Mouse (Mus musculus) forebrain, postnatal 0 days (tissue): ENCODE data around the gene Gm20929. TPM values are rescaled to one million over a fixed set of nuclear protein-coding genes. Genes with fewer than 3 reads are reported as not detected.
"Not testable (repeated sequence)": the region's sequence is repeated elsewhere in the genome, so short reads cannot be mapped to it uniquely, and the experiment has no call there.

ENCODE experiments used
- ATAC-seq: fragments of 200-750 bp; cut with Nextera tagmentation; 2 replicates; pipeline ENCODE4 v1.8.0; 2017; ENCODE audit warnings: mild to moderate bottlenecking, moderate library complexity
- DNase-seq: peaks from one replicate; pipeline ENCODE4 v3.0.0-alpha.2; 2015
- H3K27ac ChIP-seq: fragments of 300-500 bp; sonication (generic); 2 replicates; pipeline ENCODE4 v1.5.1; 2014; ENCODE audit warnings: low read depth, mild to moderate bottlenecking, antibody characterized with exemption, low read length, moderate library complexity, mixed read lengths
- H3K27me3 ChIP-seq: fragments of 300-500 bp; sonication (generic); 2 replicates; pipeline ENCODE4 v1.6.1; 2014; ENCODE audit warnings: mild to moderate bottlenecking, low read length, mixed read lengths; ENCODE audit not compliant: insufficient read depth
- H3K36me3 ChIP-seq: fragments of 300-500 bp; sonication (generic); 2 replicates; pipeline ENCODE4 v1.6.1; 2014; ENCODE audit warnings: mild to moderate bottlenecking, moderate library complexity; ENCODE audit not compliant: insufficient read depth
- H3K4me1 ChIP-seq: fragments of 300-500 bp; sonication (generic); 2 replicates; pipeline ENCODE4 v1.6.1; 2014; ENCODE audit warnings: antibody characterized with exemption; ENCODE audit not compliant: insufficient read depth
- H3K4me2 ChIP-seq: fragments of 300-500 bp; sonication (generic); 2 replicates; pipeline ENCODE4 v1.6.1; 2014; ENCODE audit warnings: low read depth, mild to moderate bottlenecking, moderate library complexity
- H3K4me3 ChIP-seq: fragments of 300-500 bp; sonication (generic); 2 replicates; pipeline ENCODE4 v1.5.1; 2014; ENCODE audit warnings: low read depth, low read length, mixed read lengths
- H3K9ac ChIP-seq: fragments of 300-500 bp; sonication (generic); 2 replicates; pipeline ENCODE4 v1.6.1; 2014; ENCODE audit warnings: mild to moderate bottlenecking
- H3K9me3 ChIP-seq: fragments of 300-500 bp; sonication (generic); 2 replicates; pipeline ENCODE4 v1.6.1; 2016; ENCODE audit warnings: low read length
- WGBS: fragments of 180-500 bp; shearing (Covaris S2); extraction: QIAGEN DNeasy Blood & Tissue Kit; methylation state at CpG from one replicate; pipeline ENCODE4 v1.1.7; 2014; 5-methylcytosine and 5-hydroxymethylcytosine counted together
- polyA plus RNA-seq: library from polyadenylated mRNA; unstranded; fragments of >200 nt; fragmentation: Nextera tagmentation; extraction: Ambion mirVana; gene quantifications from 2 replicates; pipeline ENCODE4 v1.2.1, GENCODE M21; 2015
- total RNA-seq: library from RNA; depleted of rRNA; stranded (reverse); fragments of >200 nt; gene quantifications from 2 replicates; pipeline ENCODE4 v1.2.3, GENCODE M21; 2014; rRNA removed

Gm20929 gene
- total RNA-seq = not detected in 2 replicates
- polyA plus RNA-seq = not detected in 2 replicates

GRCm38 (mm10) chrY:53843649-53844048 lies at the start of gene Gm20929:
TSS of gene Gm20929 (plus strand) at chrY:53843949.
- not testable (repeated sequence) for H3K4me1 ChIP-seq, H3K27me3 ChIP-seq, H3K9me3 ChIP-seq, DNase-seq, H3K9ac ChIP-seq, H3K27ac ChIP-seq, H3K4me2 ChIP-seq, ATAC-seq, H3K36me3 ChIP-seq, H3K4me3 ChIP-seq
- WGBS = no CpG with 5 or more reads among the region's 6 CpGs
